Mouse (Mus musculus) E14TG2a.4 (cell line): Measurements from ENCODE around the gene Haus5.

Source experiments
- CTCF ChIP-seq: conservative IDR thresholded peaks from 2 replicates; pipeline ENCODE4 v1.5.1; 2014; ENCODE audit warnings: low read length
- NANOG ChIP-seq: IDR thresholded peaks from 2 replicates; pipeline ENCODE4 v1.6.1; 2014; ENCODE audit warnings: borderline replicate concordance, low read length, mixed read lengths

- TF ChIP-seq CTCF (no peak), NANOG (no peak)
These were observed 33.8 kb upstream of the Haus5 start, which contains the start of gene 2200002J24Rik for GRCm38 (mm10) chr7:30698589-30698988.
